Mouse (Mus musculus) heart, postnatal 0 days (tissue): ENCODE measurements around the gene Ykt6. TPM values are rescaled to one million over a fixed set of nuclear protein-coding genes. Genes with fewer than 3 reads are reported as not detected.
"Not testable (repeated sequence)": the region's sequence is repeated elsewhere in the genome, so short reads cannot be mapped to it uniquely, and the experiment has no call there.

ENCODE experiments used
- ATAC-seq: fragments of 200-750 bp; cut with Nextera tagmentation; 2 replicates; pipeline ENCODE4 v1.8.0; 2017; ENCODE audit warnings: low read depth, moderate number of reproducible peaks, moderate library complexity; ENCODE audit not compliant: insufficient read depth
- DNase-seq: peaks from one replicate; pipeline ENCODE4 v3.0.0-alpha.2; 2016; ENCODE audit warnings: low spot score
- H3K27ac ChIP-seq: fragments of 300-500 bp; sonication (generic); 2 replicates; pipeline ENCODE4 v1.5.1; 2014; ENCODE audit warnings: low read depth, mild to moderate bottlenecking
- H3K27me3 ChIP-seq: fragments of 300-500 bp; sonication (generic); 2 replicates; pipeline ENCODE4 v1.6.1; 2014; ENCODE audit warnings: low read length, mixed read lengths; ENCODE audit not compliant: control insufficient read depth, insufficient read depth
- H3K36me3 ChIP-seq: fragments of 300-500 bp; sonication (generic); replicated peaks from 2 replicates; pipeline ENCODE4 v1.6.1; 2014; ENCODE audit warnings: low read length, mixed read lengths; ENCODE audit not compliant: control insufficient read depth, insufficient read depth
- H3K4me1 ChIP-seq: fragments of 300-500 bp; sonication (generic); 2 replicates; pipeline ENCODE4 v1.6.1; 2014; ENCODE audit warnings: antibody characterized with exemption; ENCODE audit not compliant: control insufficient read depth, insufficient read depth
- H3K4me2 ChIP-seq: fragments of 300-500 bp; sonication (generic); 2 replicates; pipeline ENCODE4 v1.6.1; 2014; ENCODE audit warnings: low read depth, mild to moderate bottlenecking, low read length, moderate library complexity
- H3K4me3 ChIP-seq: fragments of 300-500 bp; sonication (generic); 2 replicates; pipeline ENCODE4 v1.5.1; 2014; ENCODE audit warnings: low read depth, low read length
- H3K9ac ChIP-seq: fragments of 300-500 bp; sonication (generic); replicated peaks from 2 replicates; pipeline ENCODE4 v1.6.1; 2014; ENCODE audit warnings: low read depth, low read length, mixed read lengths
- H3K9me3 ChIP-seq: fragments of 300-500 bp; sonication (generic); replicated peaks from 2 replicates; pipeline ENCODE4 v1.6.1; 2016; ENCODE audit warnings: low read length; ENCODE audit not compliant: control insufficient read depth
- CTCF ChIP-seq: IDR thresholded peaks from 2 replicates; pipeline ENCODE4 v1.5.1; 2016; ENCODE audit warnings: antibody characterized with exemption, control low read depth, low read depth
- EP300 ChIP-seq: IDR thresholded peaks from 2 replicates; pipeline ENCODE4 v1.6.1; 2016; ENCODE audit warnings: antibody characterized with exemption, low read depth
- WGBS: fragments of 180-500 bp; shearing (Covaris S2); extraction: QIAGEN DNeasy Blood & Tissue Kit; methylation state at CpG from one replicate; pipeline ENCODE4 v1.1.7; 2014; 5-methylcytosine and 5-hydroxymethylcytosine counted together
- polyA plus RNA-seq: library from polyadenylated mRNA; unstranded; fragments of >200 nt; fragmentation: Nextera tagmentation; extraction: Ambion mirVana; gene quantifications from 2 replicates; pipeline ENCODE4 v1.2.1, GENCODE M21; 2015
- total RNA-seq: library from RNA; depleted of rRNA; stranded (reverse); fragments of >200 nt; gene quantifications from 2 replicates; pipeline ENCODE4 v1.2.3, GENCODE M21; 2014; ENCODE audit warnings: low replicate concordance

Gene Ykt6
- total and polyA plus RNA-seq, 2 experiments from 2014 or later, result 37.4 to 55.8 TPM

- no peak overlapping the region for H3K4me2 ChIP-seq
- H3K36me3 ChIP-seq, result no peaks in the 10 kb centered on the region
- no peaks in the 10 kb centered on the region for H3K9me3 ChIP-seq
- no peak for ATAC-seq
- TF ChIP-seq CTCF, result peak; percentile 35
- TF ChIP-seq EP300, result no peak
- H3K27ac ChIP-seq, result peak overlapping the region; percentile 68
- H3K4me3 ChIP-seq, result no peak overlapping the region
- no peaks in the 10 kb centered on the region for H3K27me3 ChIP-seq
- no peak overlapping the region for H3K9ac ChIP-seq
- DNase-seq, result no peak
- peaks cover 42% of the 10 kb centered on the region for H3K4me1 ChIP-seq
- WGBS, result 27% methylated on average over 2 of the region's 2 CpGs
Measured at GRCm38 (mm10) chr11:6003046-6003639, 47.6 kb downstream of the Ykt6 start.

GRCm38 (mm10) chr11:6005374-6006043 lies 50.0 kb downstream of the Ykt6 start:
- not testable (repeated sequence) for H3K9ac ChIP-seq, H3K9me3 ChIP-seq, H3K27ac ChIP-seq, H3K36me3 ChIP-seq, DNase-seq, H3K4me3 ChIP-seq, ATAC-seq, H3K4me2 ChIP-seq, H3K27me3 ChIP-seq
- H3K4me1 ChIP-seq, result peaks cover 31% of the 10 kb centered on the region
- WGBS, result 57% methylated on average over 1 of the region's 4 CpGs

- H3K9me3 ChIP-seq, H3K27me3 ChIP-seq, ATAC-seq, H3K36me3 ChIP-seq, DNase-seq, H3K27ac ChIP-seq: not testable (repeated sequence)
- H3K4me1 ChIP-seq, result peaks cover 23% of the 10 kb centered on the region
- 2% methylated on average over 34 of the region's 44 CpGs for WGBS
- peak overlapping the region; percentile 50 for H3K4me3 ChIP-seq
- H3K9ac ChIP-seq, result peak overlapping the region; percentile 55; the same call in 1 of the 2 replicates
- peak overlapping the region; percentile 60 for H3K4me2 ChIP-seq
Measured at GRCm38 (mm10) chr11:6006351-6007009, 51.0 kb downstream of the Ykt6 start.

- Histone ChIP-seq H3K4me2 (peak overlapping the region; percentile 60), H3K9ac (peak overlapping the region; percentile 55; the same call in 1 of the 2 replicates), H3K4me3 (peak overlapping the region; percentile 50), H3K4me1 (peaks cover 15% of the 10 kb centered on the region)
- H3K27me3 ChIP-seq, DNase-seq, H3K27ac ChIP-seq, H3K9me3 ChIP-seq, H3K36me3 ChIP-seq: not testable (repeated sequence)
- ATAC-seq, result peak; percentile 56; the same call in 1 of the 2 replicates
- 5% methylated on average over 20 of the region's 49 CpGs for WGBS
Measured at GRCm38 (mm10) chr11:6007010-6007778, 51.7 kb downstream of the Ykt6 start.

GRCm38 (mm10) chr11:6007779-6008128 lies 52.3 kb downstream of the Ykt6 start:
- not testable (repeated sequence) for ATAC-seq, H3K9me3 ChIP-seq
- WGBS, result 44% methylated on average over 9 of the region's 13 CpGs

GRCm38 (mm10) chr11:6010751-6011482 lies 55.4 kb downstream of the Ykt6 start:
- H3K4me3 ChIP-seq, DNase-seq, H3K27me3 ChIP-seq, H3K4me1 ChIP-seq, H3K9me3 ChIP-seq, ATAC-seq, H3K27ac ChIP-seq, H3K4me2 ChIP-seq, H3K36me3 ChIP-seq, H3K9ac ChIP-seq: not testable (repeated sequence)
- no CpG with 5 or more reads among the region's 18 CpGs for WGBS

More at GRCm38 (mm10) chr11:6007779-6008128, 52.3 kb downstream of the Ykt6 start:
- DNase-seq, H3K27me3 ChIP-seq, H3K27ac ChIP-seq, H3K36me3 ChIP-seq, H3K9ac ChIP-seq, H3K4me1 ChIP-seq: not testable (repeated sequence)
- H3K4me3 ChIP-seq, result peak overlapping the region; percentile 50
- peak overlapping the region; percentile 58 for H3K4me2 ChIP-seq
